Mouse (Mus musculus): ENCODE measurements around the gene Nek2.

The Nek2 gene

DNA sequence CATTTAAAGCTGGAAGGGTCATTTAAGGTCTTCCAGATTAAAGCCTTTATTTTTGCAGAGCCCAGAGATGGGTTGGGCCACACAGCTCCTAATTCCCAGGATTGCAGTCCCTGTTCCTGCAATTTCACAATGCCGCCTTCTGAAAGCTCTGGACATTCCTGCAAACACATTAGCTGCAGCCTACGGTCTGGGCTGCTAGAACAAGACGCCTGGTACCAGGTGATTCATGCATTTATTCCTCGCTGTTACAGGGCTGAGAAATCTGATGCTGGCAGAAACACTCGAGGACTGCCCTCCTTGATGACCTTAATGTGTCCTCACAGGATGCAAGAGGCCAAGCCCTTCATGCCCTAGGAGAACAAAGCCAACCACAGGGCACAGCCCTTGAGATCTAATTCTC, 6.3 kb upstream of the Nek2 start:
- DNase-seq (ENCODE audit: low spot score) = no peak

DNA sequence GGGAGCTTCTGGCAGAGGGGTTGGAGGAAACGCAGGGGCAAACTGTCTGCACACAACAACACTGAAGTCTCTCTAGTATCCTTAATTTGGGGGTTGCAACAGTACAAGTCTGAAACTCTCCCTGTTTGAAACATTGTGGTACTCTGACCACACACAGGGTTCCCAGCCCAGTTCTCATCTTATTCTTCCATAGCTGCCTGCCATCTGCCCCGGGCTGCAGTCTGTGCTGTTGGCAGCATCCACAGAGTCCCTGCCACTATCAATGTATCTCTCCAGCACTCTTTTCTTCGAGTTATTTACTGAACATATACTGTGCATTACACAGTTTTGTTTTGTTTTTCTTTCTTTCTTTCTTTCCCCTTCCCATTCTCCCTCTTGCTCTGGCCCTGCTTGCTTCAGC, 4.6 kb upstream of the Nek2 start:
- no peak for DNase-seq (ENCODE audit: low spot score)

DNA sequence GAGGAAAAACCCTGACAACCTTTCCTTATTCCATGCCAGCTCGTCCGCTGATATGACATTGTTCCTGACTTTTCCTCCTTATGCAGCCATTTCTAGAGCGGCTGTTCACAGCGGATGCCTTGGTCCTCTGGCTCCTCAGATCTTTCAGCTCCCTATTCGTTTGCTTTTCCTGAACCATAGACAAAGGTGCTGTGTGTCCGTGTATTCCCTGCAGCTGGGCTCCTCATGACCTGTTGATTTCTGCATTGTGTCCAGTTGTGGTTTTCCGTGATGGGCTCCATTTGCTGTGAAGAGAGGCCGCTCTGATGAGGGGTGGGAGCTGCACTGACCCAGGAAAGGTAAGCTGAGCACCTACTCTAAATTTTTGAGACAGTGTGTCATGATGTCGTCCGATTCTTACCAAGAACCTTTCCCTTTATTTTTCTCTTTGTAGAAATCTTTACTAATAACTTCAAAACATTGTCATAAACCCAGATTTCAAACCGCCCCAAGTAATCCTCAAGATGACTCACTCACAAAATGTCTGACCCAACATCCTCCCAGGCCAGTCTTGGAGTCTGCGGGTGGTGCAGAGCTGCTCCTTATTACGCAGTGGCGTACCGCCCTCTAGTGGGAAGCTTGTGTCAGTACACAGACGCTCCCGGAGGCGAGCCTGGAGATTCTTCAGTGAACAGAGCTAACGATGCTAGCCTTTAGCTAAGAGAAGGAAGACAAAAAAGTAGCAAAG, 3.7 kb upstream of the Nek2 start:
- peak; percentile 72 for DNase-seq (ENCODE audit: low spot score)

DNA sequence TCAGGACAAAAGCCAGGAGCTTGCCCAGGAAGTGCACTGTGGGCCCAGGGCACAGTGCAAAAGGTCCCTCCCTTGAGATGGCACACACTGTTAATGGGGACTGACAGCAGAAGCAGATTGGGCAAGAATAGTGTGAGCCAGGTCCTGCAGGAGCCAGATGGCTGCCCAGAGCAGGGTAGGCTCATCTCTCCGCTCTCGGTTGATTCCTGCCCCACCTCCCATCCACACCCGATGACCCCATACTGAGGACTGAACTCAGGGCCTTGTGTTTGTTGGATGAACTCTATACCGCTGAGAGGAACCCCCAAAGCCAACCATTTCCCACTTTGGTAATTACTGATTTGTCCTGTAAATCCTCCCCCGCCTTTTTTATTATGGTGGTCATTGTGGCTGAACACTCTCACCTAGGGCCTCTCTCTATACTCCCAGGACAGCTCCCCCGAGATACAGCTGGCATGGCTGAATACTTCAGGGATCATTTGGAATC, 3.1 kb upstream of the Nek2 start:
- no peak for DNase-seq (ENCODE audit: low spot score)

DNA sequence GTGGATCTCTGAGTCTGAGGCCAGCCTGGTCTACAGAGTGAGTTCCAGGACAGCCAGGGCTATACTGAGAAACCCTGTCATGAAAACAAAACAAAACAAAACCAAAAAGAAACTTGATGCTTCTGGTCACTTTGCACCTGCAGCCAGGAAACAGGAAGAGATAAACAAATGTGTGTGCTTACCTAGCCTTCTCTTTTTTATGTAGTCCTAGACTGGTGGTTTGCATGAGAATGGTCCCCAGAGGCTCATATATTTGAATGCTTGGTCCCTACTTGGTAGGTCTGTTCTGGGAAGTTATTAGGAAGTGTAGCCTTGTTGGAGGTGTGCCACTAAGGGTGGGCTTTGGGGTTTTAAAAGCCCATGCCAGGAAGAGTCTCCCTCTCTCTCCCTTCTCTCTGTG, 2.2 kb upstream of the Nek2 start:
- no peak for DNase-seq (ENCODE audit: low spot score)

DNA sequence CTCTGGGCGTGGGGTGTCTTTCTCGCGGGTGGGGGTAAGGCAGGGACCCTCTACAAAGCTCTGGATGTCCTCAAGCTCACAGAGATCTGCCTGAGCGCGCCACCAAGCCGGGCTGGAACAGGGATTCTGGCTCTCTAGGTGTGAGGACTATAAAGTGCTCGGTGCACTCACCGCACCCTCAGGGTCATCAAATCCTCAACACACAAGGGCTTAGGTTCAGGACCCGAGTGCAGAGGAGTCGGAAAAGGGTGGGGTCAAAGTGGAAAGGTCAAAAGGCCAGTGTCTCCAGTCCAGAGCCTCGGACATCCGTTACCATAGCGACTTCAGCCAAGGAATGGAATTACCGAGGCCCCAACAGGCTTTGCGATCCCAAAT, 306 bp upstream of the Nek2 start:
- no peak for DNase-seq (ENCODE audit: low spot score)

DNA sequence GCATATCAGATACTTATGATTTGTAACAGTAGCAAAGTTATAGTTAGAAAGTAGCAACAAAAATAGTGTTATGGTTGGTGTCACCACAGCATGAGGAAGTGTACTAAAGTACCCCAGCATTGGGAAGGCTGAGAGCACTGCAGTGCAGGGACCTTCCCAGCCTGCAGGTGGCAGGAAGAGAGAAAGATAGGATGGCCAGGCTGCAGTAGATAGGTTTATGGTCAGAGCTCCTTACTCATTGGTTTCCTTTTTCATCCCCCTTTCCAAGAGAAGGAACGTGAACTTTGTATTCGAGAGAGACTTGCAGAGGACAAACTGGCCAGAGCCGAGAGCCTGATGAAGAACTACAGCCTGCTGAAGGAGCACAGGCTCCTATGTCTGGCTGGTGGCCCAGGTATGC, 7.9 kb downstream of the Nek2 start:
- DNase-seq (ENCODE audit: low spot score) = no peak

DNA sequence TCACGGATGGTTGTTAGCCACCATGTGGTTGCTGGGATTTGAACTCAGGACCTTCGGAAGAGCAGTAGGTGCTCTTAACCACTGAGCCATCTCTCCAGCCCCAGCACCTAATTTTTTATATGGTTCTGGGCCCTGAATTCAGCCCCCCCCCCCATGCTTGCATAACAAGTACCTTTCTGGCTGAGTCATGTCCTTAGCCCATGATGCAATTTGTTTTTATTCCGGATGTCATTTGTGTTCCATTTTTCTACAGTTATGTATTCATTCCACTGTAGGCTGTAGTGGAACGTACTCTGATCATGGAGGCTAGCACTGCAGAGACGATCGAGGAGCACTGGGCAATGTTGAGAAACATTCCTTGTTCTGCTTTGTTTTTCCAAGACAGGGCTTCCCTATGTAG, 12.2 kb downstream of the Nek2 start:
- no peak for DNase-seq (ENCODE audit: low spot score)

DNA sequence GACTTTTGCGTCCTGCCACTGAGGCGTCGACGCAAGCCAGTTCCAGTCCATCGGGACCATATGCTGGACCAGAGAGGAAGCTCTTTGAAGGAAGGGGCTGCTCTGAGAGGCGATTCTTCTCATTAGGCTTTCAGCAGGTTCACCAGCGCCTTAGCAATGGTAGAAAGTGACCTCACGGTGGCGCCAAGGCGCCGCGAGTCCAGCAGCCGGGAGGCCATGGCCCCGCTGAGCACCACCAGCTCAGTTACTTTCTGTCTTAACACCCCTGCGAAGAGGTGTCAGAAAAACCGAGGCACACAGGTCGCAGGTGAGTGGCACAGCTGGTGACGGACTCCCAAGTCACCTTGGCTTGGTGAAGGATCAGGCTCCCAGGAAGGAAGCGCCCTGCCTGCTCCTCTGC, 13.6 kb downstream of the Nek2 start:
- no peak for DNase-seq (ENCODE audit: low spot score)

DNA sequence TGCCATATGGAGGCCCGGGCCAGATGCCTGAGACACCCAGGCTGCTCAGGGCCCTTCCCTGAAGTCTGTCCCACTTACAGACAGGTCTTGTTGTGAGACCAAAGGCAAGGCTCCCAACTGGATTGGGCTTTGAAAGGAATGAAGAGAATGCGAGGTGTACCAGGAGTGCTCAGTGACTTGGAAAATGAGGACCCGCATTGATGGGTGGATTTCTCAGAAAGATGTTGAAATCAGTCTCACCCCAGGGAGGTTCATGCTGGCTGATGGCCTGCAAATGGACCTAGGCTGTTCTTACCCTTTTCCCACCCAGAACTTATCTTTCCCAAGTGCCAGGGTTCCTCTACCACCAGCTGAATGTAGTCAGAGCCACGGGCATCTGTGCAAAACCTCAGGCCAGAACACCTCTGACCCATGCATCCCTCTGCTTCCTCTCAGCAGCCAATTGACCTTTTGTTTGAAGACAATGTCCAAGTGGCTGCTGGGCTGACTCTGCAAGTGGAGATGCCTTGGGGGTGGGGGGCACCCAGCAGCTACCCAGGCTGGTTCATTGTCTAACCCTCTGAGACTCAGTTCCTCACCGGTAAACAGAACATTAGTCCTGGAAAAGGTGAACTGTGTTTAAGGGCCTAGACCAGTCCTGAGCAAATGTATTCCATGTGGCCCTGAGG, 15.2 kb downstream of the Nek2 start:
- no peak for DNase-seq (ENCODE audit: low spot score)

DNA sequence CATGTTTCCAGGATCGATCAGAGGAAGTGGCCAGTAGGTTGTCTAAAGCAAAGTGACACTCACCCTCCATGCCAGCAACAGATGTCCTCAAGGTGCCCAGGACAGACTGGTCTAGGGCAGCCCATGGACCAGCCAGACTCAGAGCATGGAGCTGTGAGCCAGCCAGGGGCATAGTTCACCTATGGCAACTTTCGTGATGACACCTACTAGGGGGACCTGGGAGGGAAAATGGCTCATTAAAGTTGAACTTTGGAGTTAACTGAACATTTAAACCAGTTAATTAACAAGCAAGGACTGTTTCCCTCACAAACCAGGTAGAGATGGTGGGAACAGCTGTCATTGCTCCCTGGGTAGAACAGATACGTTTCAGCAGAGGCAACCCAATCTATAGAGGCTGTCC, 16.4 kb downstream of the Nek2 start:
- no peak for DNase-seq (ENCODE audit: low spot score)

DNA sequence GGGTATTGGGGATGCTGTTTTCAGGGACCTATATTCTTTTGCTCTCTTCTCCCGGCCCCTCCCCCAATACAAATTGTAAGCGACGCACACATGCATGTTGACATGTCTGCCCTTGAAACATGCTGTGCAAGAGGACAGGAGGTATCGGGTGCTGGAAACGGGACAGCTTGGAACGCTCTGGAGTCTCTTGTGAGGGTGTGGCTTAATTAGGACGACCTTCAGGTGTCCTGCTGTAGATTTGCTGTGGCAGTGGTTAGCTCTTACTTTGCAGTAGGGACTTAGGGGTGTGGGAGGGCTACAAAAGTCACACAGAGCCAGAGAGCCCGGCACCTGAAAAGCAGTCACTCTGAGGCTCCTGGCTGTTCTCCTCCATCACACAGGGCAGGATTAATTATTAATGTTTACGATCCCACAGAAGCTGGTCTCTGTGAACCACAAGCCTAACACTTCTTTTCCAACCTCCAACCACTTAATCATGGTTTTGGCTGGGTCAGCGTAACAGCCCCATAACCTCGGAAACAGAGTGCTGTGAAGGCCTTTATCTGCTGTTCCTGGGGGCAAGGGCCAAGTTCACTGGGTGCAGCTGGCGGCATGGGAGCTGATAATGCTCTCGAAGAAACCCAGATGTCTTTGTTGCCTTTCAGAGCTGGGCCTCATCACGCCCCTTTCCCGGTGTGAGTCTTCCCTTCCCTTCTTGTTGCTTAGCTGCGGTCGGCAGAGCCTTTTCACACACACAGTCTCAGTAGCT, 17.9 kb downstream of the Nek2 start:
- no peak for DNase-seq (ENCODE audit: low spot score)

DNA sequence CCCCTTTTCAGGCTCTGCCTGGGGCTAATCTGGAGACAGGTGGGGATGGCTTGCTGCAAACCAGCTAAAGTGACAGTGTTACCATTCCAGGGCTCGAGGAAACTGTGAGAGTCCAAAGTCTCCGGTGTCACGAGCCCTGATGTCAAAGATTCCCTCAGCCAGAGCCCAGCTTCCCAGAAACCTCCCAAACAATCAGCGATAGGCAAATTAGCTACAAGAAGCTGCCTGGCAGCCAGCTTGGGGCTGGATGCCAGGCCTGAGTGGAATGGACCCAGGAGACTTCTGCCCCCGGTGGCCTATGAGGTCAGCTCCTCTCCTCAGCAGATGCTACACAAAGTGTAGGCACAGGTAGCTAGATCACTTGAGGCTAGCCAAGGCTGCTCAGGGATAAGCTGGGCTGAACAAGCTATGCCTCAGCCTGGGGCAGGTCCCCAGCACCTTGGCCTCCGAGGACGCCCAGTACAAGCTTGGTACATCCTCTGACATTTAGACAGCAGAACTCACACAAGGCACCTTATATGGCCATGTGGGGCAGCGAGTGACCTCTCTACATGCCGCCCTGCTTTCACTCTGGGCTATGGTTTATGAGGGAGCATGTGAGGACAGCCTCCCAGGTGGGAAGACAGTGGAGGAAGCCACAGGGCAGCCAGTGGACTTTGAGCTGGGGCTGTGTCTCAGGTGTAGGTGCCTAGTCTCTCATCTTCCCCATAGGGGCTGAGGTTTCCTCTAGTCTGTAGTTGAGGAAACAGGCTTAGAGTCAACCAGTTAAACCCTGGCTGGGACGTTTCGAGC, 19.7 kb downstream of the Nek2 start:
- DNase-seq (ENCODE audit: low spot score) = no peak

DNA sequence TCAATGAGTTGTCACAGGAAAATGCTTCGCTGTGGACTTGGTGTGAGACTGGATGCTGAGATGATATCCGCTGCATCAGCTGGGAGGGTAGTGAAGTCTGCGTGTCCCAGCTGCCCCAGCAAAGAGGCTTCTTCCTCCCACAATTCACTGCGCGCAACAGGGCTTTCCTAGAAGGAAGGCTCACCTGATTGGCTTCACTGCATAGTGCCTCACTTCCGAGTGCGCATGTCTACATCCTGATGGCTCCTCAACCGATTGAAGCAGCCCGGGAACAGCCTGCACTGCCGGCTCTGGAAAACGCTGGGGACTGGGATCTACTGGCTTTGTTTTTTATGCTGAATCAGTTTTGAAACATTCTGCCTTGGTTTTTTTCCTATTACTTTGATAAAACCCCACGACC, 21.0 kb downstream of the Nek2 start:
- DNase-seq (ENCODE audit: low spot score) = no peak

DNA sequence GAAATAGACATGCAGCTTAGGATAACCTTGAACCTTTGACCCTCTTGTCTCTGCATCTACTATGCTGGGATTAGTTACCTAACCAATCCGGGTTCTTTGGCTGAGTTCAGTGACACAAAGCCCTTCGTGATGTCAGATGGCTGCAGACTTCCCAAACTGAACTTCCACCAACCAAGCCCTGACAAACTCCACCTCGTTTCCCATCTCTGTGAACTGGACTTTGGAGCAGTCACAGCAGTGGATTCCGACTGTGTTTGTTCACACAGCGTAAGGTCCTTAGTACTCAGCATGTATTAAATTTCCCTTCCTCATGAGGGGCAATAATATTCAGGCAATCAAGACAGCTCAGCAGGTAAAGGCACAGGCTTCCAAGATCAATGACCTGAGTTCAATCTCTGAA, 25.4 kb downstream of the Nek2 start:
- no peak for DNase-seq (ENCODE audit: low spot score)

DNA sequence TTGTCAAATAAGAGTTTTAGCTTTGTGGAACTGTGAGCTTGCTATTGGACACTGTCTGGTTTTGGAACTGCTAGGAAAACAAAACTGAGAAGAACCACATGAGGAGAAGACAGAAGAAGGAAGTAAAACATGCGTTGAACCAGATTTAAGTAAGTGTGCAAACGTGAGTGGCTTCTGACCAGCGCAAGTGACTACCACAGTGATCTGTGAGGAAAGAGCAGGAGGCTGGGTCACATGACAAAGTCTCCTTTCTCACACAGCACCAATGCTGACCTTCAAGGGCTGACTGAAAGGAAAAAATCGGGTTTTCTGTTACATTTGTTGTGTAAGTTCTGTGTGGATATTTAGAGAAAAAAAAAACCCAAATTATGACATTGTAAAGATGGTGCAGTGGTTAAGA, 28.3 kb downstream of the Nek2 start:
- DNase-seq (ENCODE audit: low spot score) = no peak

DNA sequence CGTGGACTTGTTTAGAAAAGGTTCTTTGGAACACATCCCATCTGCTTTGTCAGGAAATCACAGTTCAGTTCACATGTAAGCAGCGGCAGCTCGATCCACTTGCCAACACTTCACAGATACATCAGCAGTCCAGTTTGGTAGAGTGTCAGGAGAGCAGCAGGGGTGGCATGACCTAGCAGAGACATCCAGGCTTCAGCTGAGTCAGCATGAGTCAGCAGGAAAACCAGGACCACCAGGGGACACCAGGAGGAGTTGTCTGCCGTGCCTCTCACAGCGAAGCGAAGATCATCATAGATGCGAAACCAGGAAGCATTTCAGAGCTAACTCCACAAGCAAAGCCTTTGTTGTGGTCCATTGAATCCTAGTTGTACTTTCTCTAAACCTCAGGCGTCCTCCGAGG, 32.2 kb downstream of the Nek2 start:
- no peak for DNase-seq (ENCODE audit: low spot score)

DNA sequence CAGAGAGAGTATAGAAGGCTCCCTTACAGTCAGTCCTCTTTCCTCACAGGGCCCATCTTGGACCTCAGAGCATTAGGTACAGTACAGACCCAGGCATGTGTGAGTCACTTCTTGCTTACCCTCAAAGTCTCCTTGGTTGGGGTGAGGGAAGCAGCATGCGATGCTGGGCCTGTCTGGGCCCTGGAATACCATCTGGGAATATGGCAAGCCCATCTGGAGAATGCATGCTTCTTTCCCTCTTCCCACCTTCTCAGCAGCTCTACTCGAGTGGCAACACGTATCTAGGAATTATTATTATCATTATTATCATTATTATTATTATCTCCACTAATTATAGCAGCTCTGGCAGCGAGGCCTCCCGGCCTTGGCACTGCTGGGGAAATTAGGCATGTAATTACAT, 33.5 kb downstream of the Nek2 start:
- DNase-seq (ENCODE audit: low spot score) = no peak

DNA sequence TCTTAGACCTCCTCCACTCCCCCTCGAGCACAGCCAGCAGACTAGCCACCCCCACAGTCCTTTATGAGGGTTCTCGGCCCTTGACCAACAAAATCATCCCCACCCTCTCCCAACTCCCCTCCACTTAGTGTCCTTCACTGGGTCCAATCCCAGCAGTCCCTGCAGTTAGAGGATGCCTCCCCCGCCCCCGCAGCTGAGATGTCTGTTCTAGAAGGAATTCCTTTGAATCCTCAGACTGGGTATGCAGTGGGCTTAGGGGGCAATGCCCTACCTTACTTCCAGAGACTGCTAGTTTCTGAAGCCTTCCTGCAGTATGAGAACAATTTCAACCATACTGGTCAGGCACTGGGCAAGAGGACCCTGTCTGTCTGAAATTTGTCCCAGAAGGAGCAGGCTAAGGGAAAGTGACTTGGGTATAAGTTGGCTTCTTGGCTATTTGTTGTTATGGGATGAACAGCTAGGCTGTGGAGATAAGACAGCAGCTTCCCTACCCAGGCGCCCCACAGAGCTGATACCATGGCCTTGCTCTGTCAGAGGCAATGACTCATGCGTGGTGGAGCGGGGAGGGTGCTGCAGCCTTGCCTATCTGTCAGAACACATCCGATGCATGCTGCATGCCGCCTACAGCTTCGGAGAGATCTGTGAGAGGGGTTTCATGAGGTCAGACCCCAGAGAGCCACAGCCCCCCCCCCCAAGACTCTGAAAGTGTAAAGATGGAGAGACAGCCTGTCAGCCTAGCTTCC, 34.1 kb downstream of the Nek2 start:
- no peak for DNase-seq (ENCODE audit: low spot score)

DNA sequence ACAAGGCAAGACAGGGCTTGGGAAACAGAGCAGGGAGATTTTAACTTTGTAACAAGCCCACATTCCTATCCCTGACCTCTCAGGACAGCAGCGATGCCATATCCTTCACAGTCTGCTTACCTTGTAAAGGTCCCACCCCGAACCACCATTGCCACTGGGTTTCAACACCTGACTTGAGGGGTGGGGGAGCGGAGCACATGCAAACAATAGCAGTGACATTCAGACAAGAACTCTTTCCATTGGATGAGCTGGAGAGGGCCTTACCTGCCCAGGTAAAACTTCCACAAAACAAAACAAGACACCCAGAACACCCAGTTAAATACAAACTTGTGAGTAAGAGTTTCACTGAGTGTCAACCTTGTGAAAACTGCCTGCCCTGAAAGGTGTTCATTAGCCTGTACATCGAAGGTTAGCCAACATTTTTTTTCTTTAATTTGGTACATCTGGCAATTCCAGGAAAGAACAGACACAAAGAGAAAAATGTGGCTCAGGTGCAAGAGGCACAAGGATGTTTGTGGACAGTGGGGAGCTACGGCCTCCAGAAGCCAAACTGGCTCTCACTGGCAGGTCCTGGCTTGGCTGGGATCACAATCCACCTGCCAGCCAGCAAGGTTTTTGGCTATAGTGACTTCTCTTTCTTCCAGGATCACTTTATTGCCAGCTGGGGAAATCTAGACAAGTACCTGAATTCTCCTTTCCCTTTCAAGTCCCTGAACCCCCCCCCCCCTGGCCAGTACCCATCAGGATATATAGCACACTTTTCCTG, 35.8 kb downstream of the Nek2 start:
- no peak for DNase-seq (ENCODE audit: low spot score)

DNA sequence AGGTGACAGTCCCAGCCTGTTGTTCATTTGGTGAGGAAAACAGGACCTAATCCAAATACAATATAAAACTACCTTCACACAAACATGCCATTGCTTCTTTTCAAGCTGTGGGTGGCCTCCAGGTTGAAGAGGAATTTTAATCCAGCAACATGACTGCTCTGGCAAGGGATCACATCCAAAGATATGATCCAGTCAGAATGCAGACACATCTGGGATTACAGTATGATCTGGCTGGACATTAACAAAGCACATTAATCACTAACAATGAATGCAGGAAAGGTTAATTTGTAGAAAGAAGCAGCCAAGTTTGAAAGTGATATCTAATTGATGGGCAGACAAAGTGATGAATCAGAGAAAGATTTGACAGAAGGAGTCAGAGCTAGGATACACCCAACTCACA, 36.9 kb downstream of the Nek2 start:
- DNase-seq (ENCODE audit: low spot score) = no peak

All from layer of hippocampus, adult 9-10 months (tissue).